Mouse (Mus musculus) embryonic facial prominence, embryonic 14.5 days (tissue): ENCODE measurements around the gene Ebp. TPM values are rescaled to one million over a fixed set of nuclear protein-coding genes. Genes with fewer than 3 reads are reported as not detected.

Experiments used
- ATAC-seq: fragments of 200-750 bp; cut with Nextera tagmentation; 2 replicates; pipeline ENCODE4 v1.8.0; 2017; ENCODE audit warnings: low read depth, moderate number of reproducible peaks, moderate TSS enrichment
- DNase-seq: peaks from one replicate; pipeline ENCODE4 v3.0.0-alpha.2; 2015; ENCODE audit warnings: low spot score
- H3K27ac ChIP-seq: fragments of 300-500 bp; sonication (generic); replicated peaks from 2 replicates; pipeline ENCODE4 v1.5.1; 2014; ENCODE audit warnings: low read depth, mild to moderate bottlenecking, low read length, moderate library complexity
- H3K27me3 ChIP-seq: fragments of 300-500 bp; sonication (generic); replicated peaks from 2 replicates; pipeline ENCODE4 v1.6.1; 2014; ENCODE audit warnings: low read length; ENCODE audit not compliant: control insufficient read depth, insufficient read depth
- H3K36me3 ChIP-seq: fragments of 300-500 bp; sonication (generic); 2 replicates; pipeline ENCODE4 v1.6.1; 2014; ENCODE audit warnings: low read length, mixed read lengths; ENCODE audit not compliant: control insufficient read depth, insufficient read depth
- H3K4me1 ChIP-seq: fragments of 300-500 bp; sonication (generic); 2 replicates; pipeline ENCODE4 v1.6.1; 2014; ENCODE audit warnings: antibody characterized with exemption, low read length; ENCODE audit not compliant: control insufficient read depth, insufficient read depth
- H3K4me2 ChIP-seq: fragments of 300-500 bp; sonication (generic); 2 replicates; pipeline ENCODE4 v1.6.1; 2014; ENCODE audit warnings: low read depth, mild to moderate bottlenecking, low read length, moderate library complexity, mixed read lengths
- H3K4me3 ChIP-seq: fragments of 300-500 bp; sonication (generic); 2 replicates; pipeline ENCODE4 v1.5.1; 2014; ENCODE audit warnings: low read depth, mild to moderate bottlenecking, low read length
- H3K9ac ChIP-seq: fragments of 300-500 bp; sonication (generic); 2 replicates; pipeline ENCODE4 v1.6.1; 2014; ENCODE audit warnings: low read depth, mild to moderate bottlenecking, low read length, moderate library complexity, mixed read lengths
- H3K9me3 ChIP-seq: fragments of 300-500 bp; sonication (generic); 2 replicates; pipeline ENCODE4 v1.6.1; 2016; ENCODE audit warnings: low read length; ENCODE audit not compliant: control insufficient read depth
- whole genome bisulfite sequencing: fragments of 180-500 bp; shearing (Covaris S2); extraction: QIAGEN DNeasy Blood & Tissue Kit; methylation state at CpG from one replicate; pipeline ENCODE4 v1.1.7; 2014; 5-methylcytosine and 5-hydroxymethylcytosine counted together
- polyA plus RNA-seq: library from polyadenylated mRNA; unstranded; fragments of >200 nt; fragmentation: Nextera tagmentation; extraction: Ambion mirVana; gene quantifications from 2 replicates; pipeline ENCODE4 v1.2.1, GENCODE M21; 2014

Gene Ebp
- polyA plus RNA-seq, 1 experiment from 2014 or later = 31.4 TPM

GRCm38 (mm10) chrX:8175504-8176385, 17.6 kb downstream of the Ebp start, which contains the start of gene Tbc1d25:
Gene Tbc1d25 (minus strand): TSS chrX:8176181.
- DNase-seq (peak; percentile 94), ATAC-seq (peak; percentile 96)
- Histone ChIP-seq H3K36me3 (0 out of 2 replicates have a peak, but pooled peaks cover 4% of the 10 kb centered on the region), H3K27me3 (no peaks in the 10 kb centered on the region), H3K4me2 (peak within 1 kb of the TSS; percentile 54), H3K9me3 (no peaks in the 10 kb centered on the region), H3K4me1 (no peaks in the 10 kb centered on the region), H3K9ac (peak within 1 kb of the TSS; percentile 68), H3K27ac (peak within 1 kb of the TSS; percentile 28; the same call in 1 of the 2 replicates), H3K4me3 (peak within 1 kb of the TSS; percentile 60)
- WGBS = 20% methylated on average over 42 of the region's 56 CpGs

GRCm38 (mm10) chrX:8175169-8175503, 18.2 kb downstream of the Ebp start:
- Histone ChIP-seq H3K27ac (no peak overlapping the region), H3K9me3 (no peaks in the 10 kb centered on the region), H3K36me3 (0 out of 2 replicates have a peak, but pooled peaks cover 10% of the 10 kb centered on the region), H3K4me3 (peak overlapping the region; percentile 60), H3K4me2 (peak overlapping the region; percentile 54), H3K9ac (peak overlapping the region; percentile 68), H3K27me3 (no peaks in the 10 kb centered on the region), H3K4me1 (no peaks in the 10 kb centered on the region)
- WGBS = 16% methylated on average over 4 of the region's 4 CpGs
- DNase-seq = no peak
- no peak for ATAC-seq

- no peaks in the 10 kb centered on the region for H3K9me3 ChIP-seq
- no peaks in the 10 kb centered on the region for H3K27me3 ChIP-seq
- no peak overlapping the region for H3K4me3 ChIP-seq
- H3K9ac ChIP-seq = no peak overlapping the region
- no peak overlapping the region for H3K27ac ChIP-seq
- 0 out of 2 replicates have a peak, but pooled peaks cover 16% of the 10 kb centered on the region for H3K36me3 ChIP-seq
- no peaks in the 10 kb centered on the region for H3K4me1 ChIP-seq
- no peak for ATAC-seq
- DNase-seq = no peak
- no peak overlapping the region for H3K4me2 ChIP-seq
- WGBS = 89% methylated on average over 10 of the region's 10 CpGs
Measured at GRCm38 (mm10) chrX:8167716-8168647, 25.3 kb downstream of the Ebp start.

GRCm38 (mm10) chrX:8164471-8164870, 28.8 kb downstream of the Ebp start:
- DNase-seq (no peak), ATAC-seq (no peak)
- no peak overlapping the region for H3K27ac ChIP-seq
- H3K27me3 ChIP-seq = no peaks in the 10 kb centered on the region
- H3K4me1 ChIP-seq = no peaks in the 10 kb centered on the region
- H3K9me3 ChIP-seq = no peaks in the 10 kb centered on the region
- no peak overlapping the region for H3K4me3 ChIP-seq
- no peaks in the 10 kb centered on the region for H3K36me3 ChIP-seq
- H3K9ac ChIP-seq = no peak overlapping the region
- H3K4me2 ChIP-seq = no peak overlapping the region
- WGBS = 79% methylated on average over 4 of the region's 4 CpGs

DNA sequence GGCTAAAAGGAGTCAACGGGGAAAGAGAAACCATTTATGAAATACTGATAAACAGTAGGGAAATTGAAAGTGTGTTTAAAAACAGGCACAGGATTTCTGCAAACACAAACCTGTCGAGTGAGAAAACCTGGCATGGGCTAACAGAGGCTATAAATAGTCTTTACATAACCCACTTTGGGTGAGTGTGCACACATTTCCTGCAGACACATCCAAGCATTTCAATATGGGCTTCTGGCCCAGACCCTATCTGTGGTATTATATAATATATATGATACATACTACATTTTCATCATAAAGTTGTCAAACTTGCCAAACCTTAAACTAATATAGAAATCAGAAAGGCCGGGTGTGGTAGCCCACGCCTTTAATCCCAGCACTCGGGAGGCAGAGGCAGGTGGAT, 30.2 kb downstream of the Ebp start:
- no peaks in the 10 kb centered on the region for H3K27me3 ChIP-seq
- no peak overlapping the region for H3K4me2 ChIP-seq
- H3K9me3 ChIP-seq = no peaks in the 10 kb centered on the region
- H3K4me1 ChIP-seq = no peaks in the 10 kb centered on the region
- no peak for ATAC-seq
- no peak overlapping the region for H3K9ac ChIP-seq
- WGBS = 84% methylated on average over 5 of the region's 5 CpGs
- H3K27ac ChIP-seq = no peak overlapping the region
- DNase-seq = no peak
- H3K36me3 ChIP-seq = no peaks in the 10 kb centered on the region
- H3K4me3 ChIP-seq = no peak overlapping the region

DNA sequence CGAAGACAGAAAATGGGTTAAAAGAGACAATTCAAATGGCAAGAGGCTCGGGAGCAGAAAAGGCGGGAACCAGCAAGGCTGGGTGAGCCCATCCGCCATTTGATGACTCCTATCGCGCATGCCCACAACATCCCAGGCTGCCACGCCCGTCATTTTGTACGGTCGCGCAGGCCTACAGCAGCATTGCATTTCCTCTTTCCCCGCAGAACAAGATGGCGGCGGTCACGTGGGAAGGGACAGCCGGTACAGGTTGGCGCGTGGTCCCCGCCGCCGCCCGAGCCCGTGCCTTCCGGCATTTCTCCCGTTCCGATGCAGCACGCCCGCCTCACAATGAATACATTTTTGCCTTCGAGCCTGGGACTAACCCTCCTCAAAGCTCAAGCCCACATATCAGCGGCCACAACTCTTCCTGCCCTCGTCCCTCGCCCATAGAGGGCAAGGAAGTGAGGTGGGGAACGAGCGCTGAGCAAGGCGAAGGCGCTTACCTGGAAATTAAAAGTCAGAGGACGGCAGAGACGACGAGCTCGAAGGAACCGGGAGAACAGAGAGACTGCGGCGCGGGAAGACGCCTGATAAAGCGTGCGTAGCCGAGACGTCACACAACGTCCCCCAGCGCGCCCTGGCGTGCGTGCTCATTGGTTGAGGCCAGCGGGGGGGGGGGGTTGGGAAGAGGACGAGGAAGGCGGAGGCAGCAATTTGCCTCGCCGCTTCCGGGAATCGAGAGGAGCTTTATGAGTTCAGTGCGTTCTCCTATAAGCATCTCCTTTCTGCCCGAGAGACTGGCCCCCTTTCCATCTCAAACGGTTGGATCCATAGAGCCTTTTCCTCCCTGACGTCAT, 47.9 kb downstream of the Ebp start, which contains the start of gene Rbm3:
Rbm3 (minus strand) TSS at position 728 of the 839 bp plus-strand sequence.
- peak within 1 kb of the TSS; percentile 85 for H3K9ac ChIP-seq
- H3K4me1 ChIP-seq = peaks cover 5% of the 10 kb centered on the region; the same call in 1 of the 2 replicates
- ATAC-seq (peak; percentile 95), DNase-seq (peak; percentile 95)
- H3K27ac ChIP-seq = peak within 1 kb of the TSS; percentile 99
- peak within 1 kb of the TSS; percentile 63 for H3K4me3 ChIP-seq
- peak within 1 kb of the TSS; percentile 65 for H3K4me2 ChIP-seq
- H3K27me3 ChIP-seq = no peaks in the 10 kb centered on the region
- 32% methylated on average over 49 of the region's 65 CpGs for WGBS
- H3K9me3 ChIP-seq = no peaks in the 10 kb centered on the region
- peaks cover 34% of the 10 kb centered on the region for H3K36me3 ChIP-seq

DNA sequence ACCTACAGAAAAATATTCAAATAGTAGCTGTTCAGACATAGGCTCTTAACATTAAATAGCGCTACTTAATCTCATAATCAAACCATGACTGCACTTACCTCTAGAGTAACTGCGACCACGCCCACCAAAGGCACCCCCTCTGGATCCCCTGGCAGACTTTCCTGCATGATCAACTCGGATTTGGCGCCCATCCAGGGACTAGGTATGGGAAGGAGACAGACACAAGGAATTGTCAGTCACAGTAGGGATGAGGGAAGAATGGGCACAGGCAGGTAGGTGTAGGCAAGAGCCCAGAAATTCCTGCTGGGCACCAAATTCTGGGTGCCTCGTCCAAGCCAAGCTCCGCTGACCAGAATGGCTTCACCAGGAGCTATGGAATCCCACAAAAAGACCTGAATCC, 49.6 kb downstream of the Ebp start:
- Histone ChIP-seq H3K27ac (no peak overlapping the region), H3K4me2 (peak overlapping the region; percentile 65), H3K4me1 (peaks cover 5% of the 10 kb centered on the region; the same call in 1 of the 2 replicates), H3K4me3 (peak overlapping the region; percentile 63), H3K9ac (peak overlapping the region; percentile 85), H3K9me3 (no peaks in the 10 kb centered on the region), H3K36me3 (peaks cover 42% of the 10 kb centered on the region), H3K27me3 (no peaks in the 10 kb centered on the region)
- ATAC-seq (no peak), DNase-seq (no peak)
- 57% methylated on average over 6 of the region's 7 CpGs for WGBS

DNA sequence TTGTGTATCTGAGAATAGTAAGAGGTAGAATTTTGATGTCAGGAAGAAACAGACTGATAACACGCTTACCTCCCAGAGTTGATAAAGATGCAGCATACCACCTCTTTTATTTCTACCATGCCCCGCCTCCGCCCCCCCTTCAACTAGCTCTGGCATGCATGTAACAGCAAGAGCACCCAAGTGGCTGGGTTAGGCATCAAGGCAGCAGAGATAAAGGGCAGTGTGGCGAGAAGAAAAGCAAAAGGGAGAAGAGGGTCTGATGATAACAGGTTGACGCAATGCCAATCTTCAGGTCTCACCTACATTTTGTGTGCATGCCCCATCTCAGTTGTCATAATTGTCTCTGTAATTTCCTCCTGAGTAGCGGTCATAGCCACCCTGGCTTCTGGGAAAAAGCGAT, 50.4 kb downstream of the Ebp start:
- Histone ChIP-seq H3K27me3 (no peaks in the 10 kb centered on the region), H3K36me3 (peaks cover 42% of the 10 kb centered on the region), H3K4me3 (no peak overlapping the region), H3K27ac (no peak overlapping the region), H3K4me1 (peaks cover 5% of the 10 kb centered on the region; the same call in 1 of the 2 replicates), H3K9me3 (no peaks in the 10 kb centered on the region), H3K4me2 (no peak overlapping the region), H3K9ac (no peak overlapping the region)
- ATAC-seq = no peak
- 89% methylated on average over 7 of the region's 7 CpGs for WGBS
- no peak for DNase-seq
